24 mouse cellular contexts compared by ENCODE assay signal in genomic region chr17:73393361-73393760, GRCm38 (mm10). TPM values are rescaled to one million over a fixed set of nuclear protein-coding genes. Genes with fewer than 3 reads are reported as not detected.
"Had no signal": no experiment of that assay in that cellular context is flagged by ENCODE, and none has a peak within 500 bp of the region (broad histone marks: within the 10 kb centered on the region; RNA-seq: fewer than 3 reads in every experiment).

No protein-coding gene starts in this region.

- H3K9me3 ChIP-seq: limb, embryonic 12.5 days; limb, embryonic 15.5 days; megakaryocyte, embryonic 14.5 days; midbrain, embryonic 10.5 days; midbrain, embryonic 13.5 days had no signal

- H3K4me3 ChIP-seq: layer of hippocampus, adult 2 months; limb, embryonic 12.5 days; limb, embryonic 15.5 days; megakaryocyte, embryonic 14.5 days; midbrain, embryonic 10.5 days; midbrain, embryonic 13.5 days had no signal

- H3K27me3 ChIP-seq: limb, embryonic 12.5 days; limb, embryonic 15.5 days; megakaryocyte, embryonic 14.5 days; midbrain, embryonic 13.5 days had no signal

- H3K36me3 ChIP-seq: limb, embryonic 12.5 days; limb, embryonic 15.5 days; midbrain, embryonic 10.5 days; midbrain, embryonic 13.5 days had no signal

- ATAC-seq: liver, postnatal 0 days; lung, postnatal 0 days; midbrain, embryonic 13.5 days; midbrain, embryonic 16.5 days had no signal

- H3K4me2 ChIP-seq: limb, embryonic 12.5 days; limb, embryonic 15.5 days; liver, embryonic 11.5 days; lung, embryonic 14.5 days; midbrain, embryonic 13.5 days had no signal

- H3K9ac ChIP-seq: limb, embryonic 12.5 days; limb, embryonic 15.5 days; liver, embryonic 14.5 days; liver, postnatal 0 days; lung, embryonic 14.5 days; midbrain, embryonic 13.5 days had no signal

- H3K27ac ChIP-seq: kidney, postnatal 0 days; layer of hippocampus, adult 2 months; limb, embryonic 12.5 days; limb, embryonic 15.5 days; liver, embryonic 14.5 days; macrophage; midbrain, embryonic 10.5 days; midbrain, embryonic 13.5 days; stomach, postnatal 0 days had no signal

- H3K4me1 ChIP-seq: limb, embryonic 15.5 days; megakaryocyte, embryonic 14.5 days; midbrain, embryonic 10.5 days had no signal

- DNase-seq: kidney, postnatal 25 days; layer of hippocampus, adult 9-11 months; liver, postnatal 0 days; lung, embryonic 14.5 days; thymus, adult 2 months; thymus, postnatal 14 days; thymus, postnatal 4 days had no signal

RNA-seq across cellular contexts. Expression of gene Capn13, which starts 7.3 kb away (rescaled TPM):
- total RNA-seq: layer of hippocampus, adult 2 months; layer of hippocampus, postnatal 25 days; left cerebral cortex, adult 18-20 months; left cerebral cortex, postnatal 10 days; left cerebral cortex, postnatal 36 days had no signal
- polyA plus RNA-seq: limb, embryonic 12.5 days; limb, embryonic 15.5 days; liver, embryonic 11.5 days; liver, postnatal 0 days; lung, embryonic 14.5 days; lung, postnatal 0 days; macrophage; midbrain, embryonic 10.5 days; midbrain, embryonic 16.5 days had no signal
